Mouse (Mus musculus) gastrocnemius, adult 8-10 months (tissue): ENCODE results near the gene Ldhd. TPM values are rescaled to one million over a fixed set of nuclear protein-coding genes. Genes with fewer than 3 reads are reported as not detected.

Source experiments
- DNase-seq, 2 experiments: peaks; one replicate each; pipeline ENCODE4 v3.0.0; 2022; ENCODE audit warnings: low spot score in 2 of 2
- total RNA-seq, 4 experiments: library from RNA; stranded (reverse); gene quantifications; 2 replicates each; pipeline ENCODE4 v1.2.4; 2022

The Ldhd gene
- total RNA-seq, 4 experiments from 2014 or later, result 28.8 to 37.2 (median 31.5) TPM

DNA sequence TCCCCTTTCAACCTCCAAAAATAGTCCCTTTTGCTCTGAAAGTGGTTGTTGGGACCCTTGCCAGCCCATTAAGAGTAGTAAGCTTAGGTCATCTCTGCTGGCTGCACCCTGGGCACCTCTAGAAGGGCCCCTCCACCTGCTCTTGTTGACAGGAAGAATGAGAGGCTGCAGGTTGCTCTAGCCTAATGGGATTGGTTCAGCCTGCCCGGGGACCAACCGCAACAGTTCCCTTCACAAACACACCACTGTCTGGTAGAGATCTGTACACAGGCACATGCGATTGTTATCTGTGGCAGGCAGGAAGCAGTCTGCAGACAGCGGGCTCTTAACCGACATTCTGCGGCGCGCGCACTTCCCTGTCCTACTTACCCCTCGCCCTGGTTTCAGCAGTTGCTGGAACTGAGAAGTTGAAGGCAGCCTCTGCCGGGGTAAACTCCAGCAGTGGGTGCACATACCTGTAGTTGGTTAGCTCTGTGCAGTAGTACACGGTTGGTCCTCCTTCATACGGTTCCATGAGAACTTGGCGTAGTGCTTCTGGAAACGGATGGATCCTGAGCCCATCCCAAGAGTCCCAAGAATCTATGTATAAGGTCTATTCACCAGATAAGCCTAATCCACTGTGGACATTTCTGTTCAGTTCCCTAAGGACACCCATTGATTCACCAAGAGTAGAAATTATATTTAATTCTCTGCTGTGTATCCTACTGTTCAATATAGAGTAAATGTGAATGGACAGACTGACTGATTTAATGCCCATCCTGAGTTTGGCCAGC, 34.3 kb downstream of the Ldhd start:
- DNase-seq, result no peak

DNA sequence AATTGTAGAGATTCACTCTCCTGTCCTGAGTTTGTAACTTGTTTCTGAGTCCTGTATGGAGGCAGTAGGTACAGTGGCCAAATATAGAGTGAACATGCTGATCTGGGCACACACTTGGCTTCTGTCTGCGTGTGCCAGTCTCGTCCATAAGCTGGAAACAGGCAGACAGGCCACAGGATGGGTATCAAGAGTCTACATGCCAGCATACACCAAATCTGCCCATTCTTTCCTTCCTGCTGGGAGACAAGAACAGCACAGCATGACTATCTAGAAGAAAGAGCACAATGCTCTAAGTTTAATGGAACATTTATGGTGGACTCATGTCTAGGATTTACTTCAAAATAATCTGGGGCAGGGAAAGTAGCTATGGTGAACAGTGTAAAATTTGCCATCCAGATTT, 35.2 kb downstream of the Ldhd start:
- DNase-seq, result no peak

DNA sequence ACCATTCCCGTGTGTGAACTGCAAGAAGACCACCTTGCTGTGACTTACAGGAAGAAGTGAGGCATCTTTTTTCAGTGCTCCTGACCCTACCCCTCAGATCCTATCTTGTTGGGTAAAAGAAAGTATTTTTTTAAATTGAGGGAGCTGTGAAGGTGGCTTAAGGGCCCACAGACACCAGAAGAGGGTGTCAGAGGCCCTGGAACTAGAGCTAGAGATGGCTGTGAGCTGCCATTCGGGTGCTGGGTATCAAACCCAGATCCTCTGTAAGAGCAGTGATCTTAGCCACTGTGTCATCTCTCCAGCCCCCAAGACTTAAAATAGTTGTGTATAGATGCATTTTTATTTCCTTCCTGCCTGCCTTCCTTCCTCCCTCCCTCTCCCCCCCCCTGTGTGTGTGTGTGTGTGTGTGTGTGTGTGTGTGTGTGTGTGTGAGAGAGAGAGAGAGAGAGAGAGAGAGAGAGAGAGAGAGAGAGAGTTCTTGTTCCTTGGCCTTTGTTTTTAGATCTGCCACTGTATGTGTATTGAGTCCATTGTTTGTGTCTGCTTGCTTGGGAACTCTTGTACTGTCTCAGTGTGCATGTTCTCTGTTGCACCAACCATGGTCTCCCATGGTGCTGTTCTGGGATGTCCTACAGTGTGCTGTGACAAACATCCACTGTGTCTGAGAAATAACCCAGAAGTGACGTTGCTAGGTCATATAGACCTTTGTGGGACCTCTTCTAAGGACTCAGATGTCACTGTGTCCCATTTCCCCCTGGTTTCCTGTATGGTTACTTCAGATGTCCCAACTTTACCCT, 35.9 kb downstream of the Ldhd start:
- DNase-seq, result no peak

DNA sequence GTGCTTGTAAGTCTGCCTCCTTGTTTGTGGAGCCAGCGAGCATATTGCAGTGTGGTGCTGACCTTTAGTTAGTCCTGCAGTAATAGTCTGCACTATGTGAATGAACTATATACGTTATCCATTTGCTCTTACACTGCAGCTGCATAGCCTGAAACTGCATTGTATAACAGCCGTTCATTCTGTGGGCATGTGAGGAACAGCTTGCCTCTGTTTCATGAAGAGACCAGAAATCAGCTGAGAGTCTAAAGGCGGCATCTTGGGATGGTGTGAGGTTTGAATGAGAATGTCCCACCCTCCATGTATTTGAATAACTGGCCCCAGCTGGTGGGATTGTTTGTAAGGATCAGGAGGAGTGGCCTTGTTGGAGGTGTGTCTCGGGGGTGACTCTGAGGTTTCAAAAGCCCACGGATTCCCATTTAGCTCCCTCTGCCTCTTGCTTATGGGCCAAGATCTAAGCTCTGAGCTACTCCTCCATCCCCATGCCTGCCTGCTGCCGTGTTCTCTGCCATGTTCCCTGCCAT, 37.7 kb downstream of the Ldhd start:
- no peak for DNase-seq

DNA sequence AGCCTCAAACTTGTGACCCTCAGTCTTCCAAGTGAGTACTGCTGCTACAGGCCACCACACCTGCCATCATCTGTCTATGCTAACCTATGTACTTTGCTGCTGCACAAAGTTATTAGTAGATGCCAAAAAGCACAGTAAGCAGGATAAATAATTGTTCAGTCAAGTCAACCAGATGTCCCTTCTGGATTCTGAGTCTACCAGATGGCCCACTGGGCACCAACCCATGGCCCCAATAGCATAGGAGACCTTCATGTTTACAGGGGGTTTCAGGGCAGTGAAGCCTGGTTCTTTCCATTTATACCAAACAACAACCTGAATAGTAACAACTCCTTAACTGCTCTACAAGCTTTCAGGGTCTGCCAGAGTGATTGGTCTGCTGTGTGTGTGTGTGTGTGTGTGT, 39.0 kb downstream of the Ldhd start:
- DNase-seq, result no peak

DNA sequence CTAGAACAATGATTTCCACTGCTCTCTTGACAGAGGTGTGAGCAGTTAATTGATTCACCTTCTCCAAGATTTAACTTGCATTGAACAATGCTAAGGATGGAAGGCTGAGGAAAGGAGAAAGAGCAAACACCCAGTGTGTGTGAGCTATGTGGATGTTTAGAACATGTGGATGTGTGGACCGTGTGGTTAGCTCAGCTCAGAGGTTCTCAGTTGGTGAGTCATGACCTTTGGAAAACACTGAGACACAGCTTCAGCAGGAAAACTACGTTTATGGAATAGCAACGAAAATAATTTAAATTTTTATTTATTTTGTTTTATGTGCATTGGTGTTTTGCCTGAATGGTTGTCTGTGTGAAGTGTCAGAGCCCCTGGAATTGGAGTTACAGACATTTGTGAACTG, 40.0 kb downstream of the Ldhd start:
- DNase-seq, result no peak

DNA sequence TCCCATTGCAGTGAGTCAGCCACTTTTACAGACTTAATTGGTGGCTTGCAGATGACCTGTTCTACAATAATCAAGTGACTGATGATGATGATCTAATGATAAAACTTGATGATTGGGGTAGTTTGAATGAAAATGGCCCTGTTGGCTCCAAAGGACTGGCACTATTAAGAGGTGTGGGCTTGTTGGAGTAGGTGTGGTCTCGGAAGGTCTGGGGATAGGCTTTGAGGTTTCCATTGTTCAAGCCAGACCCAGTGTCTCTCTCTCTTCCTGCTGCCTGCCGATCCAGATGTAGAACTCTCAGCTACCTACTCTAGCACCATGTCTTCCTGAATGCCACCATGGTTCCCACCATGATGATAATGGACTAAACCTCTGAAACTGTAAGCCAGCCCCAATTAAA, 41.8 kb downstream of the Ldhd start:
- no peak for DNase-seq

DNA sequence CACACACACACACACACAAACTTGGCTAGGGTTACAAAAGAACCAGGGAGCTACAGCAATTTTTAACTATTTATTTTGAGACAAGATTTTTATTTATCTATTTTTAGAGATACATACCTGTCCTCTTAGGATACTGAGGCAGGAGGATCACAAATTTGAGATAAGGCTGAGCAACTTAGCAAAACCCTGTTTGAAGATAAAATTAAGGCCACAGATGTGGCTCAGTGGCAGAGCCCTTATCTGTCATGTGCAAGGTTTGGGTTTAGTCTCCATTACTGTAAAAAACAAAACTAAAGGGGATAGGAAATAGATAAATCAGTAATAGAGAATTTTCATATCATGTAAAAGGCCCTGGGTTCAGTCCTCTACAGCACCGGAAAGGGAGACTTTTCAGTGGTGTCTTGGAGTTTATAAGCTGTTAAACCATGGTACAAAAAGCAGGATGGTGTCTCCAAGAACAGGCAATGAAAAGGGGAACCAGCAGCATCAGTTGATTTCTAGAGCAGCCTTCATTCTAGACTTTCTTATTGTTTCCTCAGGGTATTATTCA, 42.6 kb downstream of the Ldhd start:
- no peak for DNase-seq

DNA sequence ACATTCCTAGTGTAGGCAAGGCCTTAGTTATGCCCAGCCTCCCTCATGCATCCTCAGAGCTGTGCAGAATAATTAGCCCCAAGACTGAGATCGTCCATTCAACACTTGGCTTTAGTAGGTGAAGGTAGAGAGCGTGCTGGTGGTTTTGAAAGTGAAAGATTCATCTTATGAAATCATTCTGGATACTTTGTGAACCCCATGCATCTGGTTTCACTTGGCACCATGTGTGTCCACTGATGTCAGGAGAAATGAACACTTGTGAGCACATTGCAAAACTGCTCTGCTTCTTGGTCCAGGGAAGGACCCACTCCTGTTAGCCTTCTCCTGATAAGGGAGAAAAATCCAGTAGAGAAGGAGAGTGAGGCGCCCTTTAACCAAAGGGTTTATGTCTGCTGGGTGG, 45.2 kb downstream of the Ldhd start:
- DNase-seq, result no peak

DNA sequence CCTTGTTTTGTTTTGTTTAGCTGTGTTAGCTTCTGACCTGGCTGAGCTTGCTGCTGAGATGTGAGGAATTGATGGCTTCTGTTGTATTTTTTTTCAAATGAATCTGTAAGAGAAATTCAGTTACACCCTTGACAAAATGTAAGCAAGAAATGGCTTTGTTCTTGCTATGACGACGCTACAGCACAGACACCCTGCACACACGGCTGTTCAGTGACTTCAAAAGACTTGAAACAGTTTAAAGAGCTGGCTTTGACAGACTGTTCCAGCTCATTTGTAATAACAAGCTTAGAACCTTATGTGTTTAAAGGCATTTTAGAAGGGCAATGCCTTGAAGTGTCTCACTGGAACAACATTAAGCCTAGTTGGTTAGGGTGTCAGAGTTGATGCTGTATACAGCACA, 47.8 kb downstream of the Ldhd start:
- DNase-seq, result no peak

DNA sequence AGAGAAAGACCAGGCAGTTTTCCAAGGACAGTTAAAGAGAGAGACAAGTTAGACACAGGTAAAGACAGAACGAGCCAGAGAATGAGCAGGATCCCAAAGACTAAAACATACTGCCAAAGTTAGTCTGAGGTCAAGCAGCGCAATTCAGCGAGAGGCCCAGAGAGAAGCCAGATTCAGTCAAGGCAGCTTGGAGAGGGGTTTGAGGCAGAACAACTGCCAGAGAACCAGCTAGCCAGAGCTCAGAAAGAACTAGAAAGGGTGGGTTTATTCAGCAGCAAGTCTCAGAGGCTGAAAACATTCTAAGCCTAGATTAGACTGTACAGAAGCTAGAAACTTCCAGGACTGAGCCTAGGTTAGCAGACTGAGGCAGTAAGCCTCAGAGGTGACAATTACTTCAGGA, 49.9 kb downstream of the Ldhd start:
- DNase-seq, result no peak

DNA sequence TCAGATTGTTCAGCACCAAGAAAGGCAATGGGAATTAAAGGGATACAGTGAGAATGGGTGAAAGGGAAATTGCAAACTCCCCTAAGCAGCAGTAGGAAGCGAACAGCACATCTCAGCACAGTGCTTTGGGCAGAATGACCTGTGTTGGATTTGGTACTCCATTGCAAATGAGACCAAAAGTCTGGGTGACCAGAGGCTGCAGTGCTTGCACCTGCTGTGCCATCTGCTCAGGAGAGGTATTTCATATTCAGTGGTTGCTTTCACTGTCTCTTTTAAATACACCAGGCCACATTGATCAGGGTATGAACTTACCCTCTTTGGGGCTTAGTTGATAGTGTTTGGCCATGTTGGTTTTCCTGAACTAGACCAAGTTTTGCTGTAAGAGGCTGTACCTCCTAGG, 50.9 kb downstream of the Ldhd start:
- no peak for DNase-seq

DNA sequence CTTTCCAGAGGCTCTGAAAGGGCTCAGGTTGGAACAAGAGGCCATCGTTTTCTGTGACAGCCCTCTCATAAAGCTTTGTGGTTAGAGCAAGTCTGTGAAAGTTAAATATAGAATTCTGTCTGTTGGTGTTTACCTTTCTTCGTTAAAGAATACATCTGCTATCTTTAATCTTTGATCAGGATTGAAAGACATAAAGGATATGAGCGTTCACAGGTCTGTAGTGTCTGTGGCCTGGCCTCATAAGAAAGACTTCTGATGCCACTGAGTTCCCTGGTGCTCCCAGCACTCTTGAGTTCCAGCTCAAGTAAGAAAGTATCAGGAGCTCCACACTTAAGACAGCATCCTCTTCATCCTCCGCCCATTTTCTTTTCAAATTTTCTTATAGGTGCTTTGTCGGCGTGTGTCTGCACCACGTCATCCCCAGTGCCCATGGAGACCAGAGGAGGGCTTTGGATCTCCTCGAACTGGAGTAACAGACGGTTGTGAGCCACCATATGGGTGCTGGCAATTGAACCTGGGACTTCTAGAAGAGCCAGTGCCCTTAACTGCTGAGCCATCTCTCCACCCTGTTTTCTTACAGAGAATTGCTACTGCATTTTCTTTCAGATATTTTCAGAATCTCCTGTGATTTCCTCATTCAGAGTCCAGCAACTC, 52.2 kb downstream of the Ldhd start:
- DNase-seq, result no peak

DNA sequence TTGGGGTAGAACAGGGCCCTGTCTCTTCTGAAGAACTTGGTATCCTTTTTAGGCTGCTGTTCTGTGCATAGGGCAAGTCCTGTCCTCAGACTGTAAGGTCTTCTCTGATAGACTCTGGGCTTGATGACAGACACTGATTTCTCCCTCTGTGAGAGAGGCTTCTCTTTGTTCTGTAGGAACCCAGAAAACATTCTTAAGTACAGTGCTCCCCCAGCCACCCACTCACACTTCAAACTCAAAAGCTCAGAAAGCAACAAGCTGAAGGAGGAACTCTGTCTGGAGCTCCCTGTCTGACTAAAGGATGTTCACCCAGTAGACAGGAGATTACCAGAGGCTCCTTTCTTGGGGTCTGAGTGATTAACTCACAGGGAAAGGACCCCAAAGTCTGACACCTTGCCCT, 53.7 kb downstream of the Ldhd start:
- no peak for DNase-seq

DNA sequence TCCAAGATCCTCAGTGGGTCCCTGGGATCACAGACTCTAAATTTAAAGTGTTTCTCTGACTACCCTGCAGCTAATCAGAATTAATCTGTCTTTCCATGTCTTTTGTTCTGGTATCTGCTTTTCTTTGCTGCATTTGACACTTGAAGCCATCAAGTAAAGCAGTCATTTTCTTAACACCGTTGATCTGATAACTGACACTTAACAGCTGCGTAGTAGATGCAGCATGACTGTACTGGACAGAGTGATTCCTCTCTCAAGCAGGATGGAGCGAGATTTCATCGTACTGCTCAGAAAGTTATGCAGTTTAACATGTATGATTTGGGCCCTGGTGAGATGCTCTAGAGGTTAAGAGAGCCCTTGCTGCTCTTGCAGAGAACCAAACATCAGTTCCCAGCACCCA, 54.7 kb downstream of the Ldhd start:
- DNase-seq, result no peak

DNA sequence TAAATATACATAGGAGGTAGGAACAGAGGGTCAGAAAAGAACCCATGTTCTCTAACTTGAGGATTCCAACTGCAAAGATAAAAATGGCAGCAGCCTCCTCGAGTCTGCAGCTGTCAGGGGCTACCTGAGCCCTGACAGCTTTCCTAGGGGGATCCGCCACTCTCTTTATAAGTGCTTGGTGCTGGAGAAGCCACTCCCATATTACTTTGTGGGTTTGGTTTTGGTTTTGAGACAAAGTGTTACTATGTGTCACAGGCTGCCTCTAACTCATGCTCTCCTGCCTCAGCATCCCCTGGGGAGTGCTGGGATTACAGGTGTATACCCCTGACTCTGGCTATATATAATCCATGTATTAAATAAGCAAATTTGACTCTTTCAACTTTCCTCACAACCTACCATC, 56.2 kb downstream of the Ldhd start:
- no peak for DNase-seq

Other genes with a start within 250 kb of the Ldhd start
- gene Fa2h, start 236.6 kb downstream of the Ldhd start, total RNA-seq, result under 1 TPM; 0.17 to 0.58 (median 0.29) TPM
- 1 to 10 TPM; 7.9 to 9.0 (median 8.6) TPM for gene Wdr59, start 108.3 kb downstream of the Ldhd start, total RNA-seq
- 10 to 100 TPM; 67.2 to 71.6 (median 70.7) TPM for gene Znrf1, start 94.3 kb downstream of the Ldhd start, total RNA-seq
- gene Zfp1, start 13.0 kb upstream of the Ldhd start, total RNA-seq, result 10 to 100 TPM in 1 of 4 experiments, 1 to 10 TPM in 3; 7.8 to 10.6 (median 8.7) TPM
- under 1 TPM in 1 of 4 experiments, not detected in 3; 0.35 TPM for gene Ctrb1, start 60.6 kb upstream of the Ldhd start, total RNA-seq
- gene Bcar1, start 113.4 kb upstream of the Ldhd start, total RNA-seq, result 10 to 100 TPM; 10.7 to 11.1 (median 10.8) TPM
- gene Cfdp1, start 223.9 kb upstream of the Ldhd start, total RNA-seq, result 10 to 100 TPM; 11.7 to 17.6 (median 14.7) TPM
- gene Tmem170, start 246.4 kb upstream of the Ldhd start, total RNA-seq, result 1 to 10 TPM; 1.9 to 2.2 (median 2.1) TPM